Mouse (Mus musculus) CD4-positive, CD25-positive, alpha-beta regulatory T cell, adult 4 months (primary cell): ENCODE results near the gene Khdrbs1. TPM values are rescaled to one million over a fixed set of nuclear protein-coding genes. Genes with fewer than 3 reads are reported as not detected.

Experiments
- ATAC-seq: one replicate; pipeline ENCODE4 v1.8.0; 2017
- polyA plus RNA-seq, 2 experiments: library from polyadenylated mRNA; unstranded; fragments of 100-300 nt; shearing (Covaris generic); gene quantifications; one replicate each; pipeline ENCODE4 v1.2.1; 2017

Gene Khdrbs1
- polyA plus RNA-seq, 2 experiments from 2014 or later, result 24.8 to 39.1 TPM

- peak; percentile 79 for ATAC-seq
Measured at GRCm38 (mm10) chr4:129672083-129672877, 69.8 kb downstream of the Khdrbs1 start, which contains the start of gene Kpna6. TSS of gene Kpna6 (minus strand) at chr4:129672767.

- peak; percentile 72 for ATAC-seq
Measured at GRCm38 (mm10) chr4:129671491-129672082, 70.5 kb downstream of the Khdrbs1 start.

- ATAC-seq, result no peak
Measured at GRCm38 (mm10) chr4:129662255-129662813, 79.8 kb downstream of the Khdrbs1 start.

- ATAC-seq, result no peak
Measured at GRCm38 (mm10) chr4:129661584-129661983, 80.5 kb downstream of the Khdrbs1 start.

- ATAC-seq, result no peak
Measured at GRCm38 (mm10) chr4:129654770-129655169, 87.3 kb downstream of the Khdrbs1 start.

Other genes with a start within 250 kb of the Khdrbs1 start
- gene Marcksl1, start 228.7 kb downstream of the Khdrbs1 start, polyA plus RNA-seq, result 1 to 10 TPM; 2.3 to 2.6 TPM
- gene Hdac1, start 199.6 kb downstream of the Khdrbs1 start, polyA plus RNA-seq, result 100 to 1,000 TPM; 270 to 328 TPM
- 1,000 to 10,000 TPM; 1,549 to 2,173 TPM for gene Lck, start 168.7 kb downstream of the Khdrbs1 start, polyA plus RNA-seq
- gene Fam167b, start 163.8 kb downstream of the Khdrbs1 start, polyA plus RNA-seq, result under 1 TPM in 1 of 2 experiments, not detected in 1; 0.86 TPM
- 100 to 1,000 TPM; 337 to 353 TPM for gene Eif3i, start 141.7 kb downstream of the Khdrbs1 start, polyA plus RNA-seq
- 100 to 1,000 TPM; 254 to 306 TPM for gene Tmem234, start 141.6 kb downstream of the Khdrbs1 start, polyA plus RNA-seq
- 1 to 10 TPM; 3.9 to 7.0 TPM for gene Dcdc2b, start 128.0 kb downstream of the Khdrbs1 start, polyA plus RNA-seq
- 10 to 100 TPM; 48.4 to 68.7 TPM for gene Iqcc, start 123.2 kb downstream of the Khdrbs1 start, polyA plus RNA-seq
- gene Ccdc28b, start 118.4 kb downstream of the Khdrbs1 start, polyA plus RNA-seq, result 10 to 100 TPM; 28.6 to 39.5 TPM
- 10 to 100 TPM; 19.8 to 29.3 TPM for gene Txlna, start 101.2 kb downstream of the Khdrbs1 start, polyA plus RNA-seq
- 10 to 100 TPM; 11.8 to 12.0 TPM for gene Kpna6, start 69.5 kb downstream of the Khdrbs1 start, polyA plus RNA-seq
- 10 to 100 TPM in 1 of 2 experiments, 1 to 10 TPM in 1; 8.1 to 16.8 TPM for gene Tmem39b, start 45.5 kb downstream of the Khdrbs1 start, polyA plus RNA-seq
- 1,000 to 10,000 TPM; 1,309 to 1,442 TPM for gene Ptp4a2, start 68.9 kb upstream of the Khdrbs1 start, polyA plus RNA-seq
- gene Spocd1, start 186.9 kb upstream of the Khdrbs1 start, polyA plus RNA-seq, result not detected
- under 1 TPM in 1 of 2 experiments, not detected in 1; 0.34 TPM for gene Adgrb2, start 242.6 kb upstream of the Khdrbs1 start, polyA plus RNA-seq